Mouse (Mus musculus) regulatory T cell (primary cell): ENCODE measurements around the gene Jag2.

Source experiments
- in situ Hi-C: fragments of 300-600 bp; cut with MboI, MseI; formaldehyde crosslinking; loops from one replicate; pipeline ENCODE4 v1.15.1; 2025; ENCODE audit warnings: high pct_unique_total_duplicates

Gene Jag2

GRCm38 (mm10) chr12:112941156-112941775, 11.7 kb upstream of the Jag2 start:
- in situ Hi-C loops, result loop anchor here (5.0 kb wide), 1 partner anchor 69 kb away; no protein-coding TSS in a partner anchor

GRCm38 (mm10) chr12:112940710-112941109, 11.1 kb upstream of the Jag2 start:
- in situ Hi-C loops, result loop anchor here (5.0 kb wide), 1 partner anchor 68 kb away; no protein-coding TSS in a partner anchor

GRCm38 (mm10) chr12:112940238-112940637, 10.7 kb upstream of the Jag2 start:
- in situ Hi-C loops, result loop anchor here (5.0 kb wide), 1 partner anchor 68 kb away; no protein-coding TSS in a partner anchor

GRCm38 (mm10) chr12:112938873-112939565, 9.4 kb upstream of the Jag2 start:
- in situ Hi-C loops, result no loop called here

- in situ Hi-C loops, result no loop called here
Measured at GRCm38 (mm10) chr12:112938366-112938765, 8.8 kb upstream of the Jag2 start.

- in situ Hi-C loops, result no loop called here
Measured at GRCm38 (mm10) chr12:112937906-112938305, 8.3 kb upstream of the Jag2 start.

GRCm38 (mm10) chr12:112932647-112933046, 3.1 kb upstream of the Jag2 start:
- in situ Hi-C loops, result no loop called here

- in situ Hi-C loops, result no loop called here
Measured at GRCm38 (mm10) chr12:112928401-112929241, 955 bp downstream of the Jag2 start.

- in situ Hi-C loops, result no loop called here
Measured at GRCm38 (mm10) chr12:112927265-112927664, 2.3 kb downstream of the Jag2 start.

- in situ Hi-C loops, result no loop called here
Measured at GRCm38 (mm10) chr12:112925950-112926349, 3.6 kb downstream of the Jag2 start.

- in situ Hi-C loops, result no loop called here
Measured at GRCm38 (mm10) chr12:112922541-112922940, 7.0 kb downstream of the Jag2 start.

- in situ Hi-C loops, result no loop called here
Measured at GRCm38 (mm10) chr12:112921518-112921917, 8.1 kb downstream of the Jag2 start.

GRCm38 (mm10) chr12:112917906-112918305, 11.7 kb downstream of the Jag2 start:
- in situ Hi-C loops, result no loop called here

- in situ Hi-C loops, result no loop called here
Measured at GRCm38 (mm10) chr12:112917486-112917885, 12.1 kb downstream of the Jag2 start.

GRCm38 (mm10) chr12:112916698-112917400, 12.7 kb downstream of the Jag2 start:
- in situ Hi-C loops, result no loop called here

GRCm38 (mm10) chr12:112915587-112915986, 14.0 kb downstream of the Jag2 start:
- in situ Hi-C loops, result no loop called here

GRCm38 (mm10) chr12:112914527-112914926, 15.0 kb downstream of the Jag2 start:
- in situ Hi-C loops, result no loop called here

GRCm38 (mm10) chr12:112912951-112913745, 16.4 kb downstream of the Jag2 start:
- in situ Hi-C loops, result no loop called here

- in situ Hi-C loops, result no loop called here
Measured at GRCm38 (mm10) chr12:112911701-112912100, 17.9 kb downstream of the Jag2 start.

- in situ Hi-C loops, result no loop called here
Measured at GRCm38 (mm10) chr12:112908991-112909390, 20.6 kb downstream of the Jag2 start.

- in situ Hi-C loops, result no loop called here
Measured at GRCm38 (mm10) chr12:112905001-112905400, 24.6 kb downstream of the Jag2 start.
